Mouse (Mus musculus) heart, postnatal 10 days (tissue): ENCODE measurements around the gene Smlr1. TPM values are rescaled to one million over a fixed set of nuclear protein-coding genes. Genes with fewer than 3 reads are reported as not detected.

Source experiments
- DNase-seq, 2 experiments: peaks; one replicate each; pipeline ENCODE4 v3.0.0; 2021
- intact Hi-C: fragments of 180-260 bp; cut with DNase I; formaldehyde crosslinking; loops from one replicate; pipeline ENCODE4 v1.15.1; 2025
- total RNA-seq, 2 experiments: library from RNA; stranded (reverse); gene quantifications; 2 replicates each; pipeline ENCODE4 v1.2.3; 2021

Gene Smlr1
- total RNA-seq = not detected

DNA sequence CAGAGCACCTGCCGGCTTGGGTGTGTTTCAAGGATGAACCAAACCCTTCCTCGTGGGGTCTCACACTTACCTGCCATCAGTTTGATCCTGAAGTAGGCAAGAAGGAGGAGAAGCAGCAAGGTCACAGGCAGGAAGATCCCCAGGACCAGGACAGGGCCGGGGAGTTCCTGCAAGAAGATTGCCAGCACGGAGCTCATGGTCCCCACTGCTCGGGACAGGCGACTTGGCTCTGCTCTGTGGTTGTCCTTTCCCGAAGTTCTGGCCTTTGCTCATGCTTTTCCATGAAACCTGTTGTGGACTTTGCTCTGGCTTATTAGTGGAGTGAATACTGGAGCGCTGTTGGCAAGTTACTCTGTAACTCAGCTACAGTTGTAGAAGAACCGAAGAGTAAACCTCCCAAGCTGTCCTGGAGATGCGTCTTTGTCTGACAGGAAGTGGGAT is at the start of gene Smlr1:
Smlr1 (minus strand) TSS at position 377 of the 441 bp plus-strand sequence.
- DNase-seq = no peak

DNA sequence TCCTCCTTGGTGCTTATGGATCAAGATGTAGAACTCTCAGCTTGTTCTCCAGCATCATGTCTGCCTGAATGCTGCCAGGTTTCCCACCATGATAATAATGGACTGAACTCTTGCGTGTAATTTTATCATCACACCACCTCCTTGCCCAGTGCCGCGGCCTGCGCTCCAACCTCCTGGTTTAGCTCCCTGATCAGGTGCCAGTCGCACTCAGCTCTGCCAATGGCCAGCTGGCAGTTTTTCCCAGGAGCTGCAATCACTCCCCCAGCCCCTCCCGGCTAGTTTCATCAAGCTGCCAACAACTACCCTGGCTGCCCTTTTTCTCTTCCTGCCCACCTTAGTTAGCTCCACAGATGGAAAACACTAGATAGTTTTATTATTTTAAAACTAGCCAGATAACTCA is 48.8 kb upstream of the Smlr1 start:
- intact Hi-C loops = no loop called here
- DNase-seq = peak; percentile 20 to 30

More for the DNA sequence above, at the start of gene Smlr1:
- intact Hi-C loops = loop anchor here (5.0 to 10.0 kb wide), 2 partner anchors 601 to 809 kb away; no protein-coding TSS in a partner anchor

DNA sequence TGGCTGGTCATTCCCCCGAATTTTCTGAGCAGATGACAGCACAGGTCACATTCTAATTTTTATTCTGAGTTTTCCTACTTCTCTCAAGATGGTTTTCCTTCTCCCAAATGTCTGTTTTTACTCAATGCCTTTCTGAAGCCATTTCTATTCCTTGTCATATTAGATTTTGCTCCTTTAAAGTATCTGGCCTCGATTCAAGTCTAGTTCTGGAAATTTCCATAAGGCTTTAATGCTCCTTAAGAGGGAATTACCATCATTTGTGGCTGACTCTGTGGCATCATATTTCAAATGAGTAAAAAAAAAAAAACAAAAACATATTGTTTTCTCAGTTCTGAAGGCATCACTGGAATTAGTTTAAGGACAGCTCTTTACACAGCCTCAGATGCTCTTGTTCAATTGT is 44.0 kb upstream of the Smlr1 start:
- no peak for DNase-seq
- intact Hi-C loops = no loop called here

DNA sequence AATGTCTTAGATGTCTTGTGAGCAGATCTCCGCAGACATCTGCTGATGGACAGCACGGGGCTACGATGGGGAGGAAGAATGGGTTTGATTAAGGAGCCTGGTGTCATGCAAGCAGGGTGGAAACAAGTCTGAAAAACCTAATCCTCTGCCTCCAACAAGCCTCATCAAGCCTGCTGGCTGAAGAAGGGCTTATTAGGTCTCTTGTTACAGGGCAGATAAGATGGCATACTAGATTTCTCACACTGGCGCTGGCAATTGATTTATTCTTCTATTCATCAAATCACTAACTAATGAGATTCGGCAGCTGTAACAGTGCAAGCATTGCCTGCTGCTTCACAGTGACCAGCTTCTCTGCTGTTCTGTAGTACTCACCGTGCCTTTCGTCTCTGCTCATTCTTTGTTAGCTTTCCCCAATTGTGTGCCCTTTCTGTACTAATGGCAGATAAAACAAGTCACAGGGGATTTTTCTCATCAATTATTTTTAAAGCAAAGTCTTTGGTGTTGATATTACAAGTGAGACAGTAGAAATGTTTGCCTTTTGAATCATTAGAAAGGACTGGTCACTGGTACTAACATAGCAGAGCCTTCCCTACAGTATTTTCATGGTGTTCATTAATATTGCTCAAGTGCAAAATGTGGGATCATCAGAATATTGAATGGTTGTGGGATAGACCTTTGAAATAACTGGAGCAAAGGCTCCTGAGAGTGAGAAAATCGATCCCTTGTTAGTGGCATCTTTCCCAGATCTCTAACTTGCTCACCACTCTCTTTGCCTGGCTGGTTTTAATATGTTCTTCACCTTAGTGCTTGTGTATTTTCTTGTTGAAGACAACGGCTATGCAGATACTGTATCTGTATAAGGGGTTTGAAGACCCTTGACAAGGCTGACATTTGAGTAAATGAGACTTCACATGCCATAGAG is 35.5 kb upstream of the Smlr1 start:
- intact Hi-C loops = no loop called here
- no peak for DNase-seq

DNA sequence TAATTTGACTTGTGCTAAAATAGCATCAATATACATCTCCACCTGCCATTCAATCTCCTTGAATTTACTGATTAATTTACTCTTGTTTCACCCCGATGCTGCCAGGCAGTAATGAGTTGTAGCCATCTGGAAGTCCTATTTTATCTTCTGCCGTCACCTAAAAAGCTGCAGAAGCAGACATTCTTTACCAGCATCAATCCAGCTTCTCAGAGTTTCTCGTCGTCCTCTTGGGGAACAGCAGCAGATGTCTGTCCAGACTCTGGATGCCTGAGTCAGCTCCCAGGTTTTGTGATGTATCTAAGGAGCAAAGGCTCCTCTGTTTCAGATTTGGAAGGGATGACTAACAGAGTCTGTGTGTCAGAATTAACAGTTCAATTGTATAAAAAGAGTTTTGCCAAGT is 16.9 kb upstream of the Smlr1 start:
- no peak for DNase-seq
- intact Hi-C loops = no loop called here

DNA sequence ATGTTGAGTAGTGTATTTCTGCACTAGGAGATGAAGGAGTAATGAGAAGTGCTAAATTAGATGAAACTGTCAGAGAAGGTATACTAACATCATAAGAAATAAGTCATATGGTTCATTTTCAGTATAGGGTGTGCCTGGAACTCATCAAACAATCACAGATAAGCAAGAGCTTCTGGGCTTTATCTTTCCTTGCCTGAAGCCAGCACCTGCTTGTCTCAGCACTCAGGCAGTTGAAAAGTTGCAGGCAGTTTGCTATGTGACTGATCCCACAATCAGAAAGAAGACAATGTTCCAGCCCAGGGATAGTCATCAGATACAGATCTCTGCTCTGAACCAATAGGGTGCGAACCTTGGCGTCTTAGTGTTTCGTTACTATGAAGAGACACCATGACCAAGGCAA is 5.0 kb upstream of the Smlr1 start:
- intact Hi-C loops = no loop called here
- DNase-seq = no peak

DNA sequence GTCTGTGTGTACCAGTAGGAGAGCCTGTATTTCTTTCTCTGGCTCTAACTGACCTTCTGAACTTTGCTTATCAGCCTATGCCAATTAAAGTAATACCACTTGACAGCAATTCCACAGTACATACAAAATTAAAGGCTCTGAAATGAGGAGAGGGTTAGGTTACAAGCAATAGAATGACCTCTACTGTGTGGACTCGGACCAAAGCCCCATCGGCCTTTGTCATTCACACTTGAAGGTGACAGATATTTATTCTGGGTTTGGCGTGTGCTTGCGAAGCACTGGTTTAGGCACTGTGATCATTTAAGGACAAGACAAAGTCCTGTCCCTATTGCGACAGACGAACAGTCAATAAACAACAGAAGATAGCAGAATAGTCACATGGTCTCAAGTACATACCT is 3.7 kb upstream of the Smlr1 start:
- DNase-seq = peak; percentile 50 to 55

DNA sequence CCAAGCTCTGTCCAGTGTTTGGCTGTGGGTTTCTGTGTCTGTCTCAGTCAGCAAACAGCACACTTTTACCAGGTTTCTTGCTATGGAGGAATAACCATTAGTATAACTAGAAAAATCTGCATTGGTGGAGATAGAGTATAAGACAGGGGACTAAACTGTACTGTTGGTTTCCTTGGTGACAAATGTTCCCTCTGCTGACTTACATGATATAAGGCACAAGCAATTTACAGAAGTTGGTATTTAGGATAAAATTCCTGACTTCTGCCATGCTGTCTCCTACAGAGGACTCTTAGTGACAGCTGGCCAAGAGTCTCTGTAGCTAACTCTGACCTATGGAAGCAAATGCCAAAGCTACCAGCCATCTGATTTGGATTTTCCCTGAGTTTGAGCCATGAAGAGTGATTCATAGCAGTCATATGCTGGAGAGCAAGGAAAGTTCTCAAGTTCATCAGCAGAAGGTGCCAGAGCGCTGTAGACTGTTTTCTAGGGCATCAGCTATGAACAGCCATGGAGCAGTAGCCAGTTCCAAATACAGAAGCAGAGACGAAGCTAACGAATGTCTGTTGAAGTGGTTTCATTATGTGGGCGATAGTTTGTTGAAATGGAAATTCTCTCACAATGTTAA is 3.2 kb upstream of the Smlr1 start:
- peak; percentile 70 to 74 for DNase-seq
- intact Hi-C loops = loop anchor here (5.0 to 10.0 kb wide), 2 partner anchors 598 to 806 kb away; no protein-coding TSS in a partner anchor

More for the DNA sequence above, 3.7 kb upstream of the Smlr1 start:
- intact Hi-C loops = loop anchor here (5.0 to 10.0 kb wide), 2 partner anchors 598 to 805 kb away; no protein-coding TSS in a partner anchor

DNA sequence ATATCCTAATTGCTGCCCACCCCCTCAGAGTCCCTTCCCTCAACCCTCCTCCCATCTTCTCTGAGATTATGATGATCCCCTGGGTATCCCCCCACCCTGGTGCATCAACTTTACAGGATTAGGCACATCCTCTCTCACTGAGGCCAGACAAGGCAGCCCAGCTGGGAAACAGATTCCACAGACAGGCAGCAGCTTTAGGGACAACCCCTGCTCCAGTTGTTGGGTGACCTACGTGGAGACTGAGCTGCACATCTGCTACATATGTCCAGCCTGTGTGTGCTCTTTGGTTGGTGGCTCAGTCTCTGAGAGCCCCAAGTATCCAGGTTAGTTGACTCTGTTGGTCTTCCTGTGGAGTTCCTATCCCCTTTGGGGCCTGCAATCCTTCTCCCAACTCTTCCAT is 2.7 kb upstream of the Smlr1 start:
- no peak for DNase-seq
- intact Hi-C loops = loop anchor here (5.0 to 10.0 kb wide), 2 partner anchors 599 to 806 kb away; no protein-coding TSS in a partner anchor

DNA sequence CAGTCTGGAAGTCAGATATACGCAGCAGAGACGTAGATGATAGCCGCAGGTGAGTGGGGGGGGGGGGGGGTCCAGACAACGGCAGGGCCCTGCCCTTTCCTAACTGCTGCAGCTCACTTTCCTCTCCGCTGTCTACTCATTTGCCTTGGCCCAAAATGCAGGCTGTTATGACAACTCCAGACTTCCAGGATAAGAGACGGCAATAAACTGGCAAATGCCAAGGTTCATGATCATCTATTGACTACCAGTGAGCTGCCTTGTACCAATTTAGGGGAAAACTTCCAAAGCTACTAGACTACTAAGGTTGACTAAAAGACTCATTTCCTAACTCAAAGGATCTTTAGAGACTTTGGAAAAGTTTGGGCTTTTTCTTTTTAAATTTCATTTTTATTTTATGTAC is 554 bp upstream of the Smlr1 start:
- intact Hi-C loops = loop anchor here (5.0 to 10.0 kb wide), 2 partner anchors 601 to 808 kb away; no protein-coding TSS in a partner anchor
- no peak for DNase-seq

DNA sequence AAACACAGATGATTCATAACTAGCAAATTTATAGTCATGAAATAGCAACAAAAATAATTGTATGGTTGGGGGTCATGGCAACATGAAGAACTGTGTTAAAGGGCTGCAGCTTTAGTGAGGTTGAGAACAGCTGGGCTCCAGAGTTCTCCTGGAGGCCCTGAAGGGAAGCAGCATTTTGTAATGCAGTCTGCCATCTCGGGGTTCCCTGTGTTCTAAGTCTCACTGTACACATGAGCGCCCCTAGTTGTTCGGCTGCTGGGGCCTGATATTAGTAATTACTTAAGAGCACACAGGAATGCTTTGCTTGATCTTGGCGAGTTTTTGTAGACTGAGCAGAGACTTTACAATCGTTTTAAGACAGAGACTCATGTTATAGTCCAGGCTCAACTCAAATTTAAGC is 1.6 kb downstream of the Smlr1 start:
- DNase-seq = no peak
- intact Hi-C loops = loop anchor here (10.0 kb wide), 1 partner anchor 810 kb away; no protein-coding TSS in a partner anchor

DNA sequence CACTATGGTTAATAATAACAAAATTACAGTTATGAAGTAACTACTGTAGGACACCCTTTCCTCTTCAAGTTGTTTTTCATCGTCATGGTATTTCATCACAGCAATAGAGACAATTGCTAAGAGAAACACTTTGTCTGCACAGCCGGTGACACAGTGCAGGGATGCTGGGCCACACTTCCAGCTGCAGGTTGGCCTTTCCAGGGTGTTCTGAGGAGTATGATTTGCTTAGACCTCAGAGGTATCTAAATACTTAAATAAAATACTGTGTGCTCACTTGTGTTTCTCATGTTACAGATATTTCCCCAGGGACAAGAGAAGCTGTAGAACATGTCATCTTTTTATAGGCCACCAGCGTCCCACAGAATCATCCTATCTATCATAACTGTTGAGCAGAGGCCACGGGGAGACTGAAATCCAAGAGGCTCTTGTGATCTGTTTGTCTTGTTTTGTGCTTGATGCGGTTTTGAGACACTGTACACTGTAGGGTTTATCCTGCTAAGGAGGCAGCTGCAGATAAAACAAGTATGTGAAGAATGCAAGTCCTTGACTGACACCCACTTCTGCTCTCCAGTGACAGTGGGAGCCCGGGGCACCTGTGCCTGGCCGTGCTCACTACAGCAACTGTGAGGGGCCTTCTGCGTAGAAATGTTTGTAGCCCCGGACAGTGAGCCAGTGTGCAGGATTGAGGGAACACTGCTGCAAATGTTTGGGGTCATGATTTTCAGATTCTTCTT is 2.4 kb downstream of the Smlr1 start:
- no peak for DNase-seq
- intact Hi-C loops = loop anchor here (10.0 kb wide), 1 partner anchor 811 kb away; no protein-coding TSS in a partner anchor

DNA sequence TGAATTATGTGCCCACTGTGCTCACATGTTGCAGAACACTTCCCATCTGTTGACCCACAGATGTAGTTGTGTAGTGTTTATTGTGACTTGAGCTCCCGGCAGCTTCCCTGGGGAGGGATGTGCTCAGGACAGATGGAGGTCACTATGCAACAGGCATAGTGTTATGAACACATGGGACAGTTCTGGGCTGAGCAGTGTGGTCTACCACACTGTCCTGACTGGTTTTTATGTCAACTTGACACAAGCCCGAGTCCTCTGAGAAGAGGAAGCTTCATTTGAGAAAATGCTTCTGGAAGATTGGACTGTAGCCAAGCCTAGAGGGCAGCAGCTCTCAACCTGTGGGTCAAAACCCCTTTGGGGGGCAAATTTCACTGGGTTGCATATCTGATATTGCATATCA is 3.0 kb downstream of the Smlr1 start:
- intact Hi-C loops = loop anchor here (10.0 kb wide), 1 partner anchor 812 kb away; no protein-coding TSS in a partner anchor
- DNase-seq = no peak

DNA sequence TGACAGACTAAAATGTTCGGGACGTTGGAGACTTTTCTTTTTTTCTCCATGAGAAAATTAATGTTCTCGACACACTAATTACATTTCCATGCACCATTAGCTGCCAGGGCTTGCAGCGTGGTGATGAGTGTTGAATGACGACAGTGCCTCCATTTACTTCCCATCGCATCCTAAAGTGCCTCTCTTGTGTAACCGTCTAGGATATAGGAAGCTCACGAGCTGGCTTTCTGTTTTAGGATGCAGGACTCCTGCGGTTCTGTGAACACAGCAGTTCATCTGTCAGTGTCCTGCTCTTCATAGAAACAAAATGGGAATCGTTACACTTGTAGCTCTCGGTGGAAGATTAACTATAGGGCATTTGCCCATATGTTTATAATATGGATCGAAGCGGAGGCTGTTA is 4.7 kb downstream of the Smlr1 start:
- intact Hi-C loops = loop anchor here (10.0 kb wide), 1 partner anchor 813 kb away; no protein-coding TSS in a partner anchor

DNA sequence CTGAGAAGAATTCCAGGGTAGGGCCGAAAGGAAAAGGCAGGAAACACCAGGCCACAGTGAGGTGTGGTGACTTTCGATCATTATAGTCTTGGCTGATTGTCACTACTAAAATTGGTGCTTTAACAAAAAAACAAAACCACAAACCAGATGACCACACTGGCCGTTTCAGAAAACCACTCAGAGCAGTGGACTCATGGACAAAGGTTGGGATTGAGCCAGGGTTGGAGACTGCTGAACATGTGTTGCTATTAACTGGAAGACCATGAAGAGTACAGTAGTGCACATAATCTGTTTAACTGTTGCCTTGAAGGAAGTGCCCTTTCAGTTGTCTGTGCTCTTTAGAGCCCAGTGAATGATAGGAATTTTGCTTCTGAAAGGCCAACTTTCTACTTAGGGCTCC is 8.9 kb downstream of the Smlr1 start:
- DNase-seq = peak in 1 of 2 experiments; percentile 40
- intact Hi-C loops = no loop called here

More for the DNA sequence above, 4.7 kb downstream of the Smlr1 start:
- no peak for DNase-seq

DNA sequence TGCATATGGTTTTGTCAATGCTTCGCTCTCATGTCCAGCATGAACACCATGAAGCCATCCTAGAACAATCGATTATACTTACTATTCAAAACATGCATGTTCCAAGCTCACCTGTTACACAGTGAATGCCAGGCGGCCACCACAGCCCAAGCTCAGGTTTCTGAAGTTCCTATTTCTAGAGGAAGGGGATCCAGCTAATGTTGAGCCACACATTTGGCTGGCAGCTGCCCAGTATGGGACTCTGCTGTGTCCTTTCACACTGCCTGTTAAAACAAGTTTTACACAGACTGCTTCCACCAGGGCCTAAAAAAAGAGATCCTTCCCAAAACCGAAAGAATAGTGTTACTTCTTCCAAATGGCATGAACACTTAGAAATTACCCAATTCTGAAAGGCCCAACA is 9.4 kb downstream of the Smlr1 start:
- intact Hi-C loops = no loop called here
- DNase-seq = no peak

DNA sequence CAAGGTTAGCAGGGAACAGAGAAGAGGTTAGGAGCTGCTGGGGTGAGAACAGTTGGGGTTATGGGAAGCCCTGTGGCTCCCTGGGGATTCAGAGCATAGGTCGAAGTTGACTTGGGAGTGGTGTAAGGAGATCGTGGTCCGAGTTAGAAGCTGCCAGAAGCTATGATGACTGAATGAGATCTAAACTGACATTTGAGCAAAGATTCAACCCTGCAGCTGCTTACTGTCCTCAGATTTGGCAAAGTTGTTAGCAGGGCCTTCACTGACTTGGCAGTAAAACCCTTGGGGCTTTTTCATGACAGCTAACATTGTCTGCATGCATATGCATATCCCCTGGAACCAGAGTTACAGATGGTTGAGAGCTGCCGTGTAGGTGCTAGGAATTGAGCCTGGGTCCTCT is 9.9 kb downstream of the Smlr1 start:
- DNase-seq = no peak
- intact Hi-C loops = no loop called here

DNA sequence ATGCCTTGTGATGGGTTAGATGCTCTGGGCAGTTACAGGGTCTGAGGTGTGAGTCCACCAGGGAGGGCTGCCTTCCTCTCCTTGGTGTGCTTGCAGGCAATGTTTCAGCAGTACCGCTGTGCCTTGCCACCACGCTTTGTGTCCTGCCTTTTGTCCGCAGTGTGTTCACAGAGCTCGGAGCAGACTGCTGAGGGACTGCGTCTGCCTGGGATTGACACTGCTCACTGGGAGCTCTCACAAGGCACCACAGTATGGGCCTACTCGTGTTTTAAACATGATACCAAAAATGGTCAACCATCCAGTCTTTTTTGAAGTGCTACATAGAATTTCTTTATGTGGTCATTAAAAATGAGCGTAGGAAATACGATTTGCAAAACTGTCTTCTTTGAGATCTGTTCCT is 12.3 kb downstream of the Smlr1 start:
- intact Hi-C loops = no loop called here
- DNase-seq = no peak

DNA sequence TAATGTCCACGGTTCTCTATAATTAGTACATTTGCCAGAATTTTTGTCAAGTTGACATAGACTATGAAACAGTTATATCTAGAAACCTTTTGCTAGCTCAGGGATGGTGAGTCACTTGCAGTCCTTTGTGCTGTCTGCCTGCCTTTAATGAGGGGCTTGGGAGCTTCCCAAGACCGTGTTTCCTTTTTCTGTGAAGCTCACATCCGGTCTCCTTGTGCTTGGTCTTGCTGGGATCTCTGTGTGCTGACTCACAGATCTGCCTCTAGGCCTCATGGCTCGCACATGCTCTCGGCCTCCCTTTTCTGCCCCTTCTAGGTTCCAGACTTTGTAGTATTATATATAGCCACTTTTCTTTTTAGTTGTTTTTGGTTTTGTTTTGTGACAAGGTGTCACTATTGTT is 15.6 kb downstream of the Smlr1 start:
- DNase-seq = peak; percentile 37 to 54
- intact Hi-C loops = no loop called here

DNA sequence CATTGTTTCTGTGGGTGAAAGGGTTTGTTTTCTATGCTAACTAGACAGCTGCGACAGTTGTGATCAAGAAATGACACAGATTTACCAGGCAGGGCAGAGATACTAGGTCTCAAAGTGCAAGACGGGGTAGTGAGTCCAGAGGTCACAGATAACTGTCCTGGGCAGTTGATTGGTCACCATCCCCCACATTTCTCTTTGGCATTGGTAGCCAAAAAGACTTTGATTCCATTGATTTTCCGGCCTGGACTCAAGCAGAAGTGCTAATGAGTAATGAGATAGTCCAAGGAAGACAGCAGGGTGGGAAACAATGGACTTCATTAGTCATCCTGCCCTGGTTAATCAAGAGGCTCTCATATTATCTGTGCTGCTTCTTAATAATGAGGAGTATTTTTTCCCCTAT is 16.1 kb downstream of the Smlr1 start:
- DNase-seq = no peak
- intact Hi-C loops = no loop called here

DNA sequence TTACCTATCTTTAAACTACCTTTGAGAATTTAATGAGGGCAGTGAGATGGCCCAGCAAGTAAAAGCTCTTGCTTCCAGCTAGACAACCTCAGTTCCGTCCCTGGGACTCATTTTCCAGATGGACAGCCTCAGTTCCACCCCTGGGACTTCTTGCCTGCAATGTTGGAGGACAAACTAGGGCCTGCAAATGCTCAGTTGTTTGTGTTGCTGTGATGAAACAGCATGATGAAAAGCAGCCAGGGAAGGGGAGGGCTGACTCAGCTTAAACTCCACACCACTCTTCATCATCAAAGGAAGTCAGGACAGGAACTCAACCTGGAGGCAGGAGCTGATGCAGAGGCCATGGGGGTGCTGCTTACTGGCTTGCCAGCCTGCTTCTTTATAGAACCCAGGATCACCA is 22.2 kb downstream of the Smlr1 start:
- intact Hi-C loops = no loop called here
- no peak for DNase-seq
